Mouse (Mus musculus) limb, embryonic 14.5 days (tissue): ENCODE data around the gene 1700057G04Rik. TPM values are rescaled to one million over a fixed set of nuclear protein-coding genes. Genes with fewer than 3 reads are reported as not detected.
"Not testable (repeated sequence)": the region's sequence is repeated elsewhere in the genome, so short reads cannot be mapped to it uniquely, and the experiment has no call there.

ENCODE experiments used
- ATAC-seq: fragments of 200-750 bp; cut with Nextera tagmentation; 2 replicates; pipeline ENCODE4 v1.8.0; 2017; ENCODE audit warnings: low read depth, moderate number of reproducible peaks, moderate TSS enrichment; ENCODE audit not compliant: low FRiP score
- DNase-seq: peaks from one replicate; pipeline ENCODE4 v3.0.0-alpha.2; 2015; ENCODE audit warnings: low spot score
- H3K27ac ChIP-seq: fragments of 300-500 bp; sonication (generic); replicated peaks from 2 replicates; pipeline ENCODE4 v1.5.1; 2014; ENCODE audit warnings: low read depth, mild to moderate bottlenecking, low read length, moderate library complexity, mixed read lengths
- H3K27me3 ChIP-seq: fragments of 300-500 bp; sonication (generic); 2 replicates; pipeline ENCODE4 v1.6.1; 2014; ENCODE audit warnings: low read length, mixed read lengths; ENCODE audit not compliant: control insufficient read depth, insufficient read depth
- H3K36me3 ChIP-seq: fragments of 300-500 bp; sonication (generic); 2 replicates; pipeline ENCODE4 v1.6.1; 2014; ENCODE audit warnings: mild to moderate bottlenecking, low read length, moderate library complexity, mixed read lengths; ENCODE audit not compliant: control insufficient read depth, insufficient read depth
- H3K4me1 ChIP-seq: fragments of 300-500 bp; sonication (generic); 2 replicates; pipeline ENCODE4 v1.6.1; 2014; ENCODE audit warnings: antibody characterized with exemption, low read length, mixed read lengths; ENCODE audit not compliant: control insufficient read depth, insufficient read depth
- H3K4me2 ChIP-seq: fragments of 300-500 bp; sonication (generic); replicated peaks from 2 replicates; pipeline ENCODE4 v1.6.1; 2014; ENCODE audit warnings: low read depth, mild to moderate bottlenecking, low read length, moderate library complexity; ENCODE audit not compliant: severe bottlenecking
- H3K4me3 ChIP-seq: fragments of 300-500 bp; sonication (generic); replicated peaks from 2 replicates; pipeline ENCODE4 v1.5.1; 2014; ENCODE audit warnings: low read length
- H3K9ac ChIP-seq: fragments of 300-500 bp; sonication (generic); 2 replicates; pipeline ENCODE4 v1.6.1; 2014; ENCODE audit warnings: mild to moderate bottlenecking, low read depth, low read length, moderate library complexity; ENCODE audit not compliant: severe bottlenecking
- H3K9me3 ChIP-seq: fragments of 300-500 bp; sonication (generic); 2 replicates; pipeline ENCODE4 v1.6.1; 2016; ENCODE audit warnings: low read length; ENCODE audit not compliant: control insufficient read depth
- POLR2A ChIP-seq: fragments of 200-500 bp; IDR thresholded peaks from 2 replicates; pipeline ENCODE4 v1.8.0; 2012; ENCODE audit warnings: inconsistent platforms, mild to moderate bottlenecking, moderate library complexity, borderline replicate concordance; ENCODE audit not compliant: insufficient read depth, insufficient read length; ENCODE audit errors: extremely low read depth
- WGBS: fragments of 180-500 bp; shearing (Covaris S2); extraction: QIAGEN DNeasy Blood & Tissue Kit; methylation state at CpG from one replicate; pipeline ENCODE4 v1.1.7; 2014; 5-methylcytosine and 5-hydroxymethylcytosine counted together
- polyA plus RNA-seq, 2 experiments: library from polyadenylated mRNA; depleted of rRNA in 1 of 2; stranded (reverse) in 1 of 2; unstranded in 1 of 2; fragments of >200 nt; fragmentation: Nextera tagmentation in 1 of 2; extraction: Ambion mirVana in 1 of 2; gene quantifications; 2 replicates each; pipeline versions ENCODE4 v1.2.1 to v1.2.3; 2012 to 2014

Gene 1700057G04Rik
- polyA plus RNA-seq, 2 experiments, result not detected

GRCm38 (mm10) chr9:92305075-92305474 lies 4.1 kb upstream of the 1700057G04Rik start:
- H3K27ac ChIP-seq, result no peak overlapping the region
- no peaks in the 10 kb centered on the region for H3K27me3 ChIP-seq
- ATAC-seq (no peak), DNase-seq (no peak)
- no peaks in the 10 kb centered on the region for H3K9me3 ChIP-seq
- H3K4me1 ChIP-seq, result no peaks in the 10 kb centered on the region
- no peak for TF ChIP-seq POLR2A
- H3K9ac ChIP-seq, result no peak overlapping the region
- H3K4me3 ChIP-seq, result no peak overlapping the region
- H3K36me3 ChIP-seq, result no peaks in the 10 kb centered on the region
- no peak overlapping the region for H3K4me2 ChIP-seq
- WGBS, result 72% methylated on average over 8 of the region's 8 CpGs

GRCm38 (mm10) chr9:92305620-92306220 lies 3.5 kb upstream of the 1700057G04Rik start:
- ATAC-seq (no peak), DNase-seq (no peak)
- Histone ChIP-seq H3K9ac (no peak overlapping the region), H3K4me2 (no peak overlapping the region), H3K4me1 (no peaks in the 10 kb centered on the region), H3K27ac (no peak overlapping the region), H3K4me3 (no peak overlapping the region), H3K27me3 (no peaks in the 10 kb centered on the region), H3K36me3 (no peaks in the 10 kb centered on the region), H3K9me3 (no peaks in the 10 kb centered on the region)
- no peak for TF ChIP-seq POLR2A
- WGBS, result 76% methylated on average over 8 of the region's 8 CpGs

GRCm38 (mm10) chr9:92316791-92317190 lies 7.6 kb downstream of the 1700057G04Rik start:
- H3K27me3 ChIP-seq, result no peaks in the 10 kb centered on the region
- H3K27ac ChIP-seq, result no peak overlapping the region
- H3K4me2 ChIP-seq, result no peak overlapping the region
- no peaks in the 10 kb centered on the region for H3K36me3 ChIP-seq
- ATAC-seq (no peak), DNase-seq (no peak)
- no peaks in the 10 kb centered on the region for H3K4me1 ChIP-seq
- TF ChIP-seq POLR2A, result no peak
- H3K9me3 ChIP-seq, result no peaks in the 10 kb centered on the region
- H3K9ac ChIP-seq, result no peak overlapping the region
- WGBS, result 75% methylated on average over 3 of the region's 3 CpGs
- no peak overlapping the region for H3K4me3 ChIP-seq

- not testable (repeated sequence) for H3K9ac ChIP-seq, H3K9me3 ChIP-seq, H3K4me2 ChIP-seq, H3K36me3 ChIP-seq, H3K4me3 ChIP-seq, DNase-seq, H3K27me3 ChIP-seq, ATAC-seq, H3K27ac ChIP-seq, H3K4me1 ChIP-seq
- WGBS, result 78% methylated on average over 9 of the region's 9 CpGs
Observed at GRCm38 (mm10) chr9:92325936-92326335, 16.8 kb downstream of the 1700057G04Rik start.

GRCm38 (mm10) chr9:92326813-92327212 lies 17.6 kb downstream of the 1700057G04Rik start:
- TF ChIP-seq POLR2A, result no peak
- no peak overlapping the region for H3K9ac ChIP-seq
- ATAC-seq (no peak), DNase-seq (no peak)
- WGBS, result 89% methylated on average over 4 of the region's 4 CpGs
- no peak overlapping the region for H3K27ac ChIP-seq
- H3K4me3 ChIP-seq, result no peak overlapping the region
- no peaks in the 10 kb centered on the region for H3K36me3 ChIP-seq
- no peaks in the 10 kb centered on the region for H3K4me1 ChIP-seq
- no peaks in the 10 kb centered on the region for H3K9me3 ChIP-seq
- no peak overlapping the region for H3K4me2 ChIP-seq
- H3K27me3 ChIP-seq, result no peaks in the 10 kb centered on the region

- no peaks in the 10 kb centered on the region for H3K27me3 ChIP-seq
- no peaks in the 10 kb centered on the region for H3K36me3 ChIP-seq
- no peak overlapping the region for H3K27ac ChIP-seq
- DNase-seq (no peak), ATAC-seq (no peak)
- WGBS, result 93% methylated on average over 4 of the region's 4 CpGs
- H3K4me1 ChIP-seq, result no peaks in the 10 kb centered on the region
- H3K9me3 ChIP-seq, result no peaks in the 10 kb centered on the region
- no peak overlapping the region for H3K4me3 ChIP-seq
- no peak overlapping the region for H3K4me2 ChIP-seq
- TF ChIP-seq POLR2A, result no peak
- H3K9ac ChIP-seq, result no peak overlapping the region
Observed at GRCm38 (mm10) chr9:92331383-92331782, 22.2 kb downstream of the 1700057G04Rik start.
